Mouse (Mus musculus): ENCODE results near the gene Taar9. TPM values are rescaled to one million over a fixed set of nuclear protein-coding genes. Genes with fewer than 3 reads are reported as not detected.
"Not testable (repeated sequence)": the region's sequence is repeated elsewhere in the genome, so short reads cannot be mapped to it uniquely, and the experiment has no call there.

The Taar9 gene
- polyA plus RNA-seq (2012), result not detected in 2 replicates

DNA sequence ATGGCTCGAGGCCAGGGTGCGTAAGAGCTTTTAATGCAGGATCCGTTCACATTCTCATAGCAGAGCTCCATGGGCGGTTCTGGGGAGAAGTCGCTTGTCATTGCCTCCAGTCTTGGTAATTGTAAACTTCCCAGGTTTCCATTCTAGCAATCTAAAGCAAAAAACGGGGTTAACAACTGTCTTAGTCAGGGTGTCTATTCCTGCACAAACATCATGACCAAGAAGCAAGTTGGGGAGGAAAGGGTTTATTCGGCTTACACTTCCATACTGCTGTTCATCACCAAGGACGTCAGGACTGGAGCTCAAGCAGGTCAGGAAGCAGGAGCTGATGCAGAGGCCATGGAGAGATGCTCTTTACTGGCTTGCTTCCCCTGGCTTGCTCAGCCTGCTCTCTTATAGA lies at the start of gene Taar9:
Taar9 (minus strand) TSS at position 101 of the 400 bp plus-strand sequence.
- not testable (repeated sequence) for TF ChIP-seq GATA1 (IDR thresholded peaks at IDR 0.05; ENCODE audit: low read length)

DNA sequence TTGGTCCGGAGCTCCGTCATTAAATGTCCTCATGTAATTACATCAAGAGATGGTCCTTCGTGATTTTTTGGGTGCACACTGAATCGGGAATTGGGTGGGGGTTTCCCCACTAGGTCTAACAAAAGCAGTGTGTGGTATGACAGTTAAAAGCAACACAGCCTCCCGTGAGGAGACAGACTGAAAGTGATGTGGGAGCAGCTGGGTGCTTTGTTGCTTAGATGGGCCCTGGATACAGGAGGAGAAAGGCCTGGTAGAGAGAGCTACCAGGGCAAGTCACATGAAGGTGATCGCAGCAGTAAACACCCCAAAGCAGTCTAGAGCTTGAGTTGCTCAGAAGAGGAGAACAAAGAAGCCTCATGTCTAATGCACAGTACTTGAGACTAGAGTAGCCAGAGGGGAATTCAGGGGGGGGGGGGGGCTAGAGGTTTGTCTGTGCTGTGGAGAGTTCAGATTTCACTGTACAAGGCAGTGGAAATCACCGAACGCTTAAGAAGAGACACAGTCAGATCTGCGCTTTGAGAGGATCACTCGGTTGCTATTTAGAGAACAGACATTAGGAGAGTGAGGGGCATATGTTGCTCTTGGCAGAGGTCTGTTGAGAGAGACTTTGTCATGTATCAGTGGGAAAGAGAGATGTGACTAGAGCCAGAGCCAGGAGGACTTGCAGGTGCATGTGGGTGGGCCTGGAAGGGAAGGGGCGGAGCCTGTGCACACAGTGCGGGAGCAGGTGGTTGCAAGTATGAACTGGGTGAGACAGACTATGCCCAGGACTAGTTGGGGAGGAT lies 49.3 kb upstream of the Taar9 start:
- TF ChIP-seq GATA1 (IDR thresholded peaks at IDR 0.05; ENCODE audit: low read length), result no peak

- TF ChIP-seq GATA1 (IDR thresholded peaks at IDR 0.05; ENCODE audit: low read length), result no peak
Observed at GRCm38 (mm10) chr10:24150086-24150485, 40.8 kb upstream of the Taar9 start.

- TF ChIP-seq GATA1 (IDR thresholded peaks at IDR 0.05; ENCODE audit: low read length), result no peak
Observed at GRCm38 (mm10) chr10:24149135-24149781, 39.9 kb upstream of the Taar9 start, which contains the start of gene Stx7. Gene Stx7 (plus strand): TSS chr10:24149302.

DNA sequence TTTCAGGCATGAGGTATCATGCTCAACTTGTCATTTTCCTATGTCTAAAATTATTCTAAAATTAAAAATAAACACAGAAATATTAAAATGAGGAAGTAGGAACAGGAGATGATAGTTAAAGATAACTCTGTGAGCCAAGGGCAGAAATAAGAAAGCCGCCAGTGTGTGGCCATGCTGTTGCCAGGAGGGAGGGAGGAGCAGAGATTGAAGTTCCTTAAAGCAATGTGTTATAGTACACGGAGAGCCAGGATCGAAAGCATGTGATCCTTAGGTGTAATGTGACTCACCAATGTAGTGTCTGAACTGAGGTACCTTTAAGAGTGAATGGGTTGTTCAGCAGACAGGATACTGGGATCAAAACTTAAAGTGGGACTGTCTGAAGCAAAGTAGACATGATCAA lies 33.4 kb upstream of the Taar9 start:
- no peak for TF ChIP-seq GATA1 (IDR thresholded peaks at IDR 0.05; ENCODE audit: low read length)

- TF ChIP-seq GATA1 (IDR thresholded peaks at IDR 0.05; ENCODE audit: low read length), result no peak
Observed at GRCm38 (mm10) chr10:24138623-24139261, 29.4 kb upstream of the Taar9 start.

DNA sequence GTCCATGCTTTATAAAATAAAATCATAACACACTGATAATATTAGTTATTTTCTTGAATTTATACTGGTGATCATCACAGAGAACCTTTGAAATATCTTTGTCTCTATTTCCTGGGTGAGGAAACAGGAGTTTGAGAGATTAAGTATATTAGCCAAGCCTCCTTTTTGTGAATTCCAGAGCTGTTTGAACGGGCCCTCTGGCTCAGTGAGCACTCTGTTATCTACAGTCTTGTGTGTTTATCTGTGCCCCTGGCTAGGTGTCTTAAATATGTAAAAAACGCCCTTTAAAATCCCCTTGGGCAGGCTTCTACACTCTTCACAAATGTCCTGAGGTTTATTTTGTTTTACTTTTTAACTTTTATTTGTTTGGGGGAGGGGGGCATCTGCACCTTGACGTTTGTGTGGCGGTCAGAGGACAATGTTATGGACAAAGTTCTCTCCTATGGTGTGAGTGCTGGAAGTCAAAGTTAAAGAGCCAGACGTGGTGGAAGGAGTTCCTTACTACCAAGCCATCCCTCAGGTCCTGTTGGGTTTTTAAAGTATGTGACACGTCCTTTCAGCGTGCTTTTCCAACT lies 24.8 kb upstream of the Taar9 start:
- TF ChIP-seq GATA1 (IDR thresholded peaks at IDR 0.05; ENCODE audit: low read length), result no peak

DNA sequence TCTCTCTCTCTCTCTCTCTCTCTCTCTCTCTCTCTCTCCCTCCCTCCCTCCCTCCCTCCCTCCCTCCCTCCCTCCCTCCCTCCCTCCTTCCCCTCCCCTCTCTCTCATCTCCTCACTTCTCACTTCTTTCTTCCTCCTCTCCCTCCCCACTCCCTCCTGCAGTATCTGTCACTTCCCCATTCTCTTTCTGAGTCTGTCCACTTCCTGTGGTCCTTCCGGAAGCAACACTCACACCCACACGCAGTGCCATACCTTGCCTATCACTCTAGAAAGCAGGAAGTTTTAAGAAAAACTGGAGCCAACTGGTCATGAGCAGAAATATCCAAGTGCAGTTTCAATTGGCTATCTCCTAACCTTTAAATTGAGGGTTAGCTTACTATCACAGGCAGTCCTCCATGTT lies 23.8 kb upstream of the Taar9 start:
- TF ChIP-seq GATA1 (IDR thresholded peaks at IDR 0.05; ENCODE audit: low read length), result no peak

DNA sequence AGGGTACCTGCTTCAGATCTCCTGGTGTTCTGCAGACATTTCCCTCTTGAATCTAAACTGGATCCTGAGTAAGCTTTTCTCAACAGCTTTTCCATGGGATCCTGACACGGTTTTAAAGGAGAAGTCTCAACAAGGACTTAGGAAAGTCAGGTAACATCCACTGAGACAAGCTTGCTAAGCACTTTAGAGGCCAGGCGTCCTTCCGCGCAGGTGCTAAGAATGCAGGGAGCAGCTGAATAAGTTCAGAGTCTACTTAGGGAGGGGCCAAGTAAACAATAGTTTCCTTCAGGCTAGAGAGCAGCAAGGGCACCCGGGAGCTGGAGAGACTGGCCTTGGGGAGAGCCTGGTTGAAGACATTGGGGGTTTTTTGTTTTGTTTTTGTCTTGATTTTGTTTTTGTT lies 22.9 kb upstream of the Taar9 start:
- TF ChIP-seq GATA1 (IDR thresholded peaks at IDR 0.05; ENCODE audit: low read length), result no peak

DNA sequence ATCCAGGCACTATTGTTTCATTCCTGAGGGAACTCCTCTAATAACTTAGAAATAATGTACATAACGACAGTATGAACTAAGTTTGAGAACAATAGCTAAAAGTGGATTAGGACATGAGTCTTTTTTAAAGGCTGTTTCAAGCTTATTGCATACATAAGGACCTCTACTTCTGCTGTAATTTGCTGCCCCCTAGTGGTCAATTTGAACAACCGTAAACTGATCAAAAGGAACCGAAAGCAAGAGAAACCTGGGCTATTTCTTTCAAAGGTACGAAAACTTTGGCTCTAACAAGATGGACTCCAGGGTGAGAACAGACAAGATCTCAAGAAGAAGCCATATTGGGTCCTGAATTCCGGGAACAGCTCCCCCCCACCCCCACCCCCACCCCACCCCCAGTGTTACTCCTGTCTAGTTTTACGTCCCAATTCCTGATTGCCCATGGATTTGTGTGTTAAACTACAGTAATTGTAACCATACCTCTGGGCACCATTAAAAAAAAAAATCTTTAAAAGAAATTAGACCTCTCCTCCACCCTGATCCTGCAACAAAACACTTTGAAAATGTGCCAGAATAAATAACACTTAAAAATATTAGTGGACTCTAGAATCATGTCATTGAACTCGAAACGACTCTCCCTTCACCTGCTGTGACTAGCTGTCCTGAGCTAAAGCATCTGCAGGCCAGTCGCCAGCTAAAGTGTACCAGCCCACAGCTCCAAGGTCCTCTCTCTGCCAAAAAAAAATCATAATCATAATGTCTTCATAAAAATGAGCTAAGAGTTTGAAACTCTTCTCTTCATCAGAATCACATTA lies 22.3 kb upstream of the Taar9 start:
- TF ChIP-seq GATA1 (IDR thresholded peaks at IDR 0.05; ENCODE audit: low read length), result no peak

- no peak for TF ChIP-seq GATA1 (IDR thresholded peaks at IDR 0.05; ENCODE audit: low read length)
Observed at GRCm38 (mm10) chr10:24111116-24111778, 1.9 kb upstream of the Taar9 start.

- no peak for TF ChIP-seq GATA1 (IDR thresholded peaks at IDR 0.05; ENCODE audit: low read length)
Observed at GRCm38 (mm10) chr10:24108236-24108635, 1.1 kb downstream of the Taar9 start.

DNA sequence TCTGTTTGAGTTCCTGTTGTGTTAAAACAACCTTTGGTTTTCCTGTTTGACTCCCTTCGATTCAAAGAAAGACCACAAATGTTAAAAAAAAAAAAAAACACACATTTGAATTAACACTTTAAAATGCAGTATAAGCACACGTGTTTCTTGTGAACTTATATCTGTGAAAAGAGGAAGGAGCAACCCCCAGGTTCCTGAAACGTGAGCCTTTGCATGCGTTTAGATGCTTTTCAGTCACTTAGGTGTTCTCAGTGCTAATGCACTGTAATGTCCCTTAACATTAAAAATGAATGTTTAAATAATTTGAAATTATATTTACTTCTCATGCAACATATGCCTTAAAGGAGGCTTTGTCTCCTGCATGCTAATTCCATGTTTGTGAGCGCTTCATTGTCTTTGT lies 1.6 kb downstream of the Taar9 start:
- TF ChIP-seq GATA1 (IDR thresholded peaks at IDR 0.05; ENCODE audit: low read length), result no peak

- TF ChIP-seq GATA1 (IDR thresholded peaks at IDR 0.05; ENCODE audit: low read length), result not testable (repeated sequence)
Observed at GRCm38 (mm10) chr10:24101812-24102211, 7.5 kb downstream of the Taar9 start, which contains the start of gene Taar8c. Gene Taar8c (minus strand): TSS chr10:24101912.

DNA sequence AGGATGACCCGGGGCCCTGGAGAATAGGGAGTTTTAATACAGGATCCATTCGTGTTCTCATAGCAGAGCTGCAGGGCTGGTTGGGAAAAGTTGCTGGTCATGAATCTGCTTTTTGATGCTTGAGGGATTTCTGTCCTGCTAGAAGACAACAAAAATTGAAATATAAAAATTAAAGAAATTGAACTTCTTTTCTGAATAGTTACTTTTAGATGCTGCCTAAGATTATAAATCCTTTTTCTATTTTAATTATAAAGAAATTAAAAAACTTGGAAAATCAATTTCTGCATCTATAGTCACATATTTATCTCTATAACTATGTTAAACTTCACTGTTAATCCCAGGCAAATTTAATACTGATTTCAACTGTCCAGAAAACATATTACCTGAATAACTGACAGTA lies 17.1 kb downstream of the Taar9 start, which contains the start of gene Taar8b:
Taar8b (minus strand) TSS at position 101 of the 400 bp plus-strand sequence.
- TF ChIP-seq GATA1 (IDR thresholded peaks at IDR 0.05; ENCODE audit: low read length), result no peak
